Mouse (Mus musculus) central nervous system, embryonic 11.5 days (tissue): Measurements from ENCODE around the gene Hist1h2bn. TPM values are rescaled to one million over a fixed set of nuclear protein-coding genes. Genes with fewer than 3 reads are reported as not detected.

Experiments used
- polyA plus RNA-seq: library from polyadenylated mRNA; depleted of rRNA; stranded (reverse); fragments of >200 nt; gene quantifications from 2 replicates; pipeline ENCODE4 v1.2.3, GENCODE M21; 2012; rRNA removed

Hist1h2bn gene
- polyA plus RNA-seq, result 14.7 and 18.0 TPM in 2 replicates

DNA sequence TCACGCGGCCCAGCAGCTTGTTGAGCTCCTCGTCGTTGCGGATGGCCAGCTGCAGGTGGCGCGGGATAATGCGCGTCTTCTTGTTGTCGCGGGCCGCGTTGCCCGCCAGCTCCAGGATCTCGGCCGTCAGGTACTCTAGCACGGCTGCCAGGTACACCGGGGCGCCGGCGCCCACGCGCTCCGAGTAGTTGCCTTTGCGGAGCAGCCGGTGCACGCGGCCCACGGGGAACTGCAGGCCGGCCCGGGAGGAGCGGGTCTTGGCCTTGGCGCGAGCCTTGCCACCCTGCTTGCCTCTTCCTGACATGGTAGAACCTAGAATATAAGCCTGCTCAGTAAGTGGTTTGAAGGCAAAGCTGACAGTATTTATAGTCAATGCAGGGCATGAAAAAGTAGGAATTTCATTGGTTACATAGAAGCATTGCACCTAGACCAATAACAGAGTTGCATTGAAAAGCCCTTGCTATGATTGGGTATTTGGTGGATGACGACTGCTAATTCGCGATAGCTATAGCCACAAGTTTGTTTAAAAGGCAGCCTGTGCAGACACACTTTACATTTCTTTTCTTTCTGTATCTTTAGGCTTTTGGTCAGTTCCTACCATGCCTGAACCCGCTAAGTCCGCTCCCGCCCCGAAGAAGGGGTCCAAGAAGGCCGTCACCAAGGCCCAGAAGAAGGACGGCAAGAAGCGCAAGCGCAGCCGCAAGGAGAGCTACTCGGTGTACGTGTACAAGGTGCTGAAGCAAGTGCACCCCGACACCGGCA lies at the start of gene Hist1h2bn, which contains the start of gene Hist1h2ak:
Gene Hist1h2bn, plus strand, starts transcription at position 600 of the 762 bp plus-strand sequence.
Gene Hist1h2ak, minus strand, starts transcription at position 304 of the 762 bp plus-strand sequence.

DNA sequence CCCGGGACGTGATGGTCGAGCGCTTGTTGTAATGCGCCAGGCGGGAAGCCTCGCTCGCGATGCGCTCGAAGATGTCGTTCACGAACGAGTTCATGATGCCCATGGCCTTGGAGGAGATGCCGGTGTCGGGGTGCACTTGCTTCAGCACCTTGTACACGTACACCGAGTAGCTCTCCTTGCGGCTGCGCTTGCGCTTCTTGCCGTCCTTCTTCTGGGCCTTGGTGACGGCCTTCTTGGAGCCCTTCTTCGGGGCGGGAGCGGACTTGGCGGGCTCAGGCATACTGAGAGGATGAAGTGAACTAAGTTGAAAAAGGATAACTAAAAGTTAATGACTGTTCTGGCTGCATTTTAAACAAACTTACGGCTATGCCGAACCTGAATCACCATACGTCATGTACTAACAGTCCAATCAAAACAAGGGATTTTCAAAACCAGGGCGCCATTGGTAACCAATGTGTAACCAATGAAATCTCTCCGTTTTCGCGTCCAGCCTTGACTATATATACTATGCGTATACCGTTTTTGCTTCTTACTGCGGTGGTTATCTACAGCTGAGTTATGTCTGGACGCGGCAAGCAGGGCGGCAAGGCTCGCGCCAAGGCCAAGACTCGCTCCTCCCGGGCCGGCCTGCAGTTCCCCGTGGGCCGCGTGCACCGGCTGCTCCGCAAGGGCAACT lies 37.9 kb upstream of the Hist1h2bn start, which contains the start of the genes Hist1h2bl and Hist1h2ai:
Gene Hist1h2bl, minus strand, starts transcription at position 280 of the 676 bp plus-strand sequence.
Gene Hist1h2ai, plus strand, starts transcription at position 559 of the 676 bp plus-strand sequence.

DNA sequence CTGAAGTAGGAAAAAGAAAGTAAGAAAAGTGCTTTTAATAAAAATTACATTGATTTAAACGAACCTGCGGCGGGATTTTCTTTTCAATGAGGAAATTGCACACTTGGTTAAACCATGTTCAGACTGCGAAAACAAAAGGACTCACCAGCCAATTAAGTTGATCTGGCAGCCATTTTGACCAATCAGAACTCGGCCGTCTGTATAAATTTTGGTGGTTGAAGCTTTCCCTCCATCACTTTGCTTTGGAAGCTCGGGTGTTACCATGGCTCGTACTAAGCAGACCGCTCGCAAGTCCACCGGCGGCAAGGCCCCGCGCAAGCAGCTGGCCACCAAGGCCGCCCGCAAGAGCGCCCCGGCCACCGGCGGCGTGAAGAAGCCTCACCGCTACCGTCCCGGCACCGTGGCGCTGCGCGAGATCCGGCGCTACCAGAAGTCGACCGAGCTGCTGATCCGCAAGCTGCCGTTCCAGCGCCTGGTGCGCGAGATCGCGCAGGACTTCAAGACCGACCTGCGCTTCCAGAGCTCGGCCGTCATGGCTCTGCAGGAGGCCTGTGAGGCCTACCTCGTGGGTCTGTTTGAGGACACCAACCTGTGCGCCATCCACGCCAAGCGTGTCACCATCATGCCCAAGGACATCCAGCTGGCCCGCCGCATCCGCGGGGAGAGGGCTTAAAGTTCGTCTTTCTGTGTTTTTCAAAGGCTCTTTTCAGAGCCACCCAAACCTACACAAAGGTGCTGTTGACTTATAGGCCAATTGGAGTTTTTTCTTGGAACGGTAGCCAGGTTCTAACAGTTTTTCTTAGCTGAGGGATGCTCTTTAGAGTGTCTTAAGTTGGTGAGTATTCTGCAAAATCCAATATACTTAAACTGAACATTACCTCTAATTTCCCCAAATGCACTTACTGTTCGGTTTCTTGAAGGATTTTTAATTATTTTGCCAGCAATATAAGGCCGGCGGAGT lies 36.2 kb upstream of the Hist1h2bn start, which contains the start of gene Hist1h3h:
Gene Hist1h3h, plus strand, starts transcription at position 263 of the 961 bp plus-strand sequence.

DNA sequence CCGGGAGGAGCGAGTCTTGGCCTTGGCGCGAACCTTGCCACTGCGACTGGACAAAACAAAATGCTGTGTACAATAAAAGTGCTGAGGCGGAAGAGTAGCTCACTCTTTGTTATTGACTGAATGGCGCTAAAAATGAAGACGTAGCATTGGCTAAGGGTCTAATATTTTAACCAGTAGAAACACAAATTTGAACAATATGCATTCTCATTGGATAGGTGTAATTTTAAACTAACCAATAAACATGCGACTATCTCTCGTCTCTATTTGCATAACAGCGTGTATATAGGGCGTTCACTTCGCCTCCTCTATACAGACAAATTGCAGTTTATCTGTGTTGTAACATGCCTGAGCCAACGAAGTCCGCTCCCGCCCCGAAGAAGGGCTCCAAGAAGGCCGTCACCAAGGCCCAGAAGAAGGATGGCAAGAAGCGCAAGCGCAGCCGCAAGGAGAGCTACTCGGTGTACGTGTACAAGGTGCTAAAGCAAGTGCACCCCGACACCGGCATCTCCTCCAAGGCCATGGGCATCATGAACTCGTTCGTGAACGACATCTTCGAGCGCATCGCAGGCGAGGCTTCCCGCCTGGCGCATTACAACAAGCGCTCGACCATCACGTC lies 32.1 kb upstream of the Hist1h2bn start, which contains the start of gene Hist1h2bm:
Gene Hist1h2bm, plus strand, starts transcription at position 288 of the 616 bp plus-strand sequence.

DNA sequence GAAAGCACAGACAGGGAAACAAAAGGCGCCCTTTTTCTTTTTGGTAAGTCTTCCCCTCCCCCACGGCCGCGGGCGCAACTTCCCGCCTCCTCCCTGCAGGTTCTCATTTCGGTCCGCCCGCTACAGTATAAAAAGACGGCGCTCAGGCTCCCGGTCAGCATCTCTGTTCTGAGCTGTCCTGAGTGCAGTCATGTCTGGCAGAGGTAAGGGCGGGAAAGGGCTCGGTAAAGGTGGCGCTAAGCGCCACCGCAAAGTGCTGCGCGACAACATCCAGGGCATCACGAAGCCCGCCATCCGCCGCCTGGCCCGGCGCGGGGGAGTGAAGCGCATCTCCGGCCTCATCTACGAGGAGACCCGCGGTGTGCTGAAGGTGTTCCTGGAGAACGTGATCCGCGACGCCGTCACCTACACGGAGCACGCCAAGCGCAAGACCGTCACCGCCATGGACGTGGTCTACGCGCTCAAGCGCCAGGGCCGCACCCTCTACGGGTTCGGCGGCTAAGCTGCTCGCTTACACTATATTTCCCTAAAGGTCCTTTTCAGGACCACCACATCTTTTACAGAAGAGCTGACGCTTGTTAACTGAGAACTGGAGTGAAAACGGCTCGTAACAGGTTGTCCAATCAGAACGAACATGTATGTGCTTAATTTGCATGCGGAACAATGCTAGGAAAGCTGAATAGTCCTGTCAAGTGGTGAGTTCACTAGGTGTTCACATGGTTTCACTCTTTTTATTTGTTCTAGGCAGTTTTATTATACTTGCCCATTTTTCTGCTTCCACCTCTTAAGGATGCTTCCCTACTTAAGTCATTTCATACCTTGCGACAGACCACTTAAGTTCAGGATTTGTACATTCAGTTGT lies 18.8 kb upstream of the Hist1h2bn start, which contains the start of gene Hist1h4j:
Gene Hist1h4j, plus strand, starts transcription at position 159 of the 862 bp plus-strand sequence.

DNA sequence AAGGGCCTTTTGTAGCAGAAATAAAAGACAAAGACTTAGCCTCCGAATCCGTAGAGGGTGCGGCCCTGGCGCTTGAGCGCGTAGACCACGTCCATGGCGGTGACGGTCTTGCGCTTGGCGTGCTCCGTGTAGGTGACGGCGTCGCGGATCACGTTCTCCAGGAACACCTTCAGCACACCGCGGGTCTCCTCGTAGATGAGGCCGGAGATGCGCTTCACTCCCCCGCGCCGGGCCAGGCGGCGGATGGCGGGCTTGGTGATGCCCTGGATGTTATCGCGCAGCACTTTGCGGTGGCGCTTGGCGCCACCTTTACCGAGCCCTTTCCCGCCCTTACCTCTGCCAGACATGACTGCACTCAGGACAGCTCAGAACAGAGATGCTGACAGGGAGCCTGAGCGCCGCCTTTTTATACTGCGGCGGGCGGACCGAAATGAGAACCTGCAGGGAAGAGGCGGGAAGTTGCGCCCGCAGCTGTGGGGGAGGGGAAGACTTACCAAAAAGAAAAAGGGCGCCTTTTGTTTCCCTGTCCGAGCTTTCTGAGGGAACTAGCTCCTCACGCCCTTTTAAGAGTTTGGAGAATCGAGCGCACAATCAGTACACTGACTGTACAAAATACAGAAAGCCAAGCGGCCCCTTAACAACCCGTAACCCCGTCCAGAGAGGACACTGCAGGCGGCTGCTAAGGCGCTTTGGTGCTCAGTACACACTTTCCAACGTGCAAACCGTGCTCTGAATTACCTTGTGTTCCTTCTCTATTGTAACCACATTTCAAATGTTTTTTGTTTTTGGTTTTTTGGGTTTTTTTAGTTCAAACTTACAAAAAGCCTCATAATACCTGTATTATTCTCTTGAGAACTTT lies 3.5 kb upstream of the Hist1h2bn start, which contains the start of gene Hist1h4k:
Gene Hist1h4k, minus strand, starts transcription at position 347 of the 859 bp plus-strand sequence.

DNA sequence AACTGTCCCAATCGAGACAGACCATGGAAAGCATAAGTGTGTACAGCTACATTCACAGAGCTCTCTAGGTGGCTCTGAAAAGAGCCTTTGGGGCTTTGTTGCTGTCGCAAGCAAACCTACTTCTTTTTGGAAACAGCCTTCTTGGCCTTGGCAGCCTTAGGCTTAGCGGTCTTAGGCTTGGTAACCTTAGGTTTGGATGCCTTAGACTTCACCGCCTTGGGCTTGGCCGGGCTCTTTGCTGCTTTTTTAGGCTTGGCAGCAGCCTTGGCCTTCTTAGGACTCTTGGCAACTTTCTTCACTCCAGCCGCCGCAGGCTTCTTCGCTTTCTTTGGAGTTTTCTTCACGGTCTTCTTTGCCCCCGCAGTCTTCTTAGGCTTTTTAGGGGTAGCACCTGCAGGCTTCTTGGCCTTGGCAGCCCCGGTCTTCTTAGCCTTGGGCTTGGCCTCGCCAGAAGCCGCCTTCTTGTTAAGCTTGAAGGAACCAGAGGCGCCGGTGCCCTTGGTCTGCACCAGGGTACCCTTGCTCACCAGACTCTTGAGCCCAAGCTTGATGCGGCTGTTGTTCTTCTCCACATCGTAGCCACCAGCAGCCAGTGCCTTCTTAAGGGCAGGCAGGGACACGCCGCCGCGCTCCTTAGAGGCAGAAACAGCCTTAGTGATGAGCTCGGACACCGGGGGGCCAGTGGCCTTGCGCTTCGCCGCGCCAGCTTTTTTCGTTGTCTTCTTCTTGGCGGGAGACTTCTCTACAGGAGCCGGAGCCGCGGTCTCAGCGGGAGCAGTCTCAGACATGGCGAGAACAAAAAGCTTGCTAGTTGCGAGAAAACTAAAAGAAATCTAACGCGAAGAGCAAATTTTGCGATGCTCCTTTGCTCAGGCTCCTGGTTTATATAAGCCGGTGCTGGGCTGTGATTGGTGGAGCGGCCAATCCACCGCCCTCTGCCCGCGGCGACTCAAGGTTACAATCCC lies 26.1 kb downstream of the Hist1h2bn start, which contains the start of gene Hist1h1b:
Gene Hist1h1b, minus strand, starts transcription at position 859 of the 965 bp plus-strand sequence.

DNA sequence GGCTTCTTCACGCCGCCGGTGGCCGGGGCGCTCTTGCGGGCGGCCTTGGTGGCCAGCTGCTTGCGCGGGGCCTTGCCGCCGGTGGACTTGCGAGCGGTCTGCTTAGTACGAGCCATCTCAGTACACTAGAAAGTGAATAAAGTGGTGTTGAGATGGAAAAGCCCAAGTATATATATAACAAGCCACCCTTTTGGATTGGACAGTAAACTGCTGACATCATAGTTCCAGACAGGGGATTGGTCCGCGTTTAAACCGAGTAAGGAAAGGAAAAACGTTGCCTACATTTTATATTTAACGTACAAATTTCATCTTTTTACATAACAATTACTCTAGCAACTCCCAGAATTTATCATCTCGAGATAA lies 29.3 kb downstream of the Hist1h2bn start, which contains the start of gene Hist1h3i:
Gene Hist1h3i, minus strand, starts transcription at position 116 of the 363 bp plus-strand sequence.

DNA sequence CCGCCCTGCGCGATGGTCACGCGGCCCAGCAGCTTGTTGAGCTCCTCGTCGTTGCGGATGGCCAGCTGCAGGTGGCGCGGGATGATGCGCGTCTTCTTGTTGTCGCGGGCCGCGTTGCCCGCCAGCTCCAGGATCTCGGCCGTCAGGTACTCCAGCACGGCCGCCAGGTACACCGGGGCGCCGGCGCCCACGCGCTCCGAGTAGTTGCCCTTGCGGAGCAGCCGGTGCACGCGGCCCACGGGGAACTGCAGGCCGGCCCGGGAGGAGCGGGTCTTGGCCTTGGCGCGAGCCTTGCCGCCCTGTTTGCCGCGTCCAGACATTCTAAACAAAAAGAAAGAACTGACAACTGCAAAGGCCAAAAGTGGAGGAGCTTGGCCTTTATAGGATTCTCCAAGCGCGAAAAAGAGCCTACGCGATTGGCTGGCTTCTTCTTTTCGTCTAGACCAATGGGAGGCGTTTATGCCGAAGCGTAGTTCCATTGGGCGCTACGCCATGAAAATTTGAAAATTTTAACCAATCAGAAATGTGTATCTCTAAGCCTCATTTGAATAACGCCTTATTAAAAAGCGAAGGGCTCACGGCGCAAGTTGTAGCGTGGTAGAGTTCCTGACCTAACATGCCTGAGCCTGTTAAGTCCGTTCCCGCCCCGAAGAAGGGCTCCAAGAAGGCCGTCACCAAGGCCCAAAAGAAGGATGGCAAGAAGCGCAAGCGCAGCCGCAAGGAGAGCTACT lies 33.1 kb downstream of the Hist1h2bn start, which contains the start of the genes Hist1h2an and Hist1h2bp:
Gene Hist1h2an, minus strand, starts transcription at position 320 of the 731 bp plus-strand sequence.
Gene Hist1h2bp, plus strand, starts transcription at position 563 of the 731 bp plus-strand sequence.

Other genes with a start within 250 kb of the Hist1h2bn start
- 6.1 and 13.8 TPM in 2 replicates for gene Zkscan8, start 223.0 kb upstream of the Hist1h2bn start, polyA plus RNA-seq
- gene Olfr1366, start 211.3 kb upstream of the Hist1h2bn start, polyA plus RNA-seq, result not detected in 2 replicates
- gene Olfr1535, start 194.2 kb upstream of the Hist1h2bn start, polyA plus RNA-seq, result not detected in 2 replicates
- not detected in 2 replicates for gene Olfr1364, start 172.4 kb upstream of the Hist1h2bn start, polyA plus RNA-seq
- gene Olfr1362, start 140.1 kb upstream of the Hist1h2bn start, polyA plus RNA-seq, result not detected in 2 replicates
- gene Olfr11, start 111.6 kb upstream of the Hist1h2bn start, polyA plus RNA-seq, result 0.01 TPM in 1 of 2 replicates, not detected in the other
- gene Olfr1361, start 90.7 kb upstream of the Hist1h2bn start, polyA plus RNA-seq, result not detected in 2 replicates
- gene Olfr1360, start 76.7 kb upstream of the Hist1h2bn start, polyA plus RNA-seq, result not detected in 2 replicates
- not detected in 2 replicates for gene Olfr1359, start 56.0 kb upstream of the Hist1h2bn start, polyA plus RNA-seq
- 18.0 and 18.2 TPM in 2 replicates for gene Hist1h2bl, start 38.0 kb upstream of the Hist1h2bn start, polyA plus RNA-seq
- gene Hist1h2ai, start 37.7 kb upstream of the Hist1h2bn start, polyA plus RNA-seq, result 15.1 and 39.4 TPM in 2 replicates
- gene Hist1h3h, start 36.5 kb upstream of the Hist1h2bn start, polyA plus RNA-seq, result 39.3 and 62.8 TPM in 2 replicates
- gene Hist1h2bm, start 32.1 kb upstream of the Hist1h2bn start, polyA plus RNA-seq, result 9.2 and 22.6 TPM in 2 replicates
- 11.9 and 16.4 TPM in 2 replicates for gene Hist1h4j, start 19.1 kb upstream of the Hist1h2bn start, polyA plus RNA-seq
- 29.0 and 72.0 TPM in 2 replicates for gene Hist1h4k, start 3.6 kb upstream of the Hist1h2bn start, polyA plus RNA-seq
- 32.6 and 49.5 TPM in 2 replicates for gene Hist1h2ak, start 296 bp upstream of the Hist1h2bn start, polyA plus RNA-seq
- gene Hist1h1b, start 26.5 kb downstream of the Hist1h2bn start, polyA plus RNA-seq, result 8.9 and 15.5 TPM in 2 replicates
- 45.2 and 84.3 TPM in 2 replicates for gene Hist1h3i, start 29.2 kb downstream of the Hist1h2bn start, polyA plus RNA-seq
- gene Hist1h2an, start 33.1 kb downstream of the Hist1h2bn start, polyA plus RNA-seq, result 11.9 and 22.1 TPM in 2 replicates
- 1.1 and 3.4 TPM in 2 replicates for gene Hist1h2bp, start 33.3 kb downstream of the Hist1h2bn start, polyA plus RNA-seq
- gene Hist1h2bq, start 56.1 kb downstream of the Hist1h2bn start, polyA plus RNA-seq, result 18.6 and 19.5 TPM in 2 replicates
- gene Hist1h2ao, start 56.3 kb downstream of the Hist1h2bn start, polyA plus RNA-seq, result 1.2 TPM in 1 of 2 replicates, not detected in the other
- 38.4 TPM in 1 of 2 replicates, not detected in the other for gene Hist1h4m, start 57.6 kb downstream of the Hist1h2bn start, polyA plus RNA-seq
- gene Hist1h4n, start 78.1 kb downstream of the Hist1h2bn start, polyA plus RNA-seq, result 25.3 and 35.4 TPM in 2 replicates
- gene Hist1h2ap, start 79.4 kb downstream of the Hist1h2bn start, polyA plus RNA-seq, result 59.8 and 81.8 TPM in 2 replicates
- gene Hist1h2br, start 79.6 kb downstream of the Hist1h2bn start, polyA plus RNA-seq, result 8.4 and 17.0 TPM in 2 replicates
- gene Zfp184, start 191.0 kb downstream of the Hist1h2bn start, polyA plus RNA-seq, result 13.1 and 19.9 TPM in 2 replicates
- 0.04 TPM in 1 of 2 replicates, not detected in the other for gene Pom121l2, start 227.1 kb downstream of the Hist1h2bn start, polyA plus RNA-seq